Mouse (Mus musculus) kidney, adult 18-20 months (tissue): ENCODE results near the gene Arnt.
"Not testable (repeated sequence)": the region's sequence is repeated elsewhere in the genome, so short reads cannot be mapped to it uniquely, and the experiment has no call there.

ENCODE experiments used
- DNase-seq: peaks from one replicate; pipeline ENCODE4 v3.0.0; 2021

Arnt gene

GRCm38 (mm10) chr3:95531025-95531424 lies 96.8 kb downstream of the Arnt start:
- DNase-seq, result no peak

- no peak for DNase-seq
Observed at GRCm38 (mm10) chr3:95533364-95533763, 99.2 kb downstream of the Arnt start.

- DNase-seq, result no peak
Observed at GRCm38 (mm10) chr3:95534927-95535326, 100.7 kb downstream of the Arnt start.

- DNase-seq, result no peak
Observed at GRCm38 (mm10) chr3:95538936-95539335, 104.7 kb downstream of the Arnt start.

GRCm38 (mm10) chr3:95539837-95540236 lies 105.6 kb downstream of the Arnt start:
- DNase-seq, result no peak

- DNase-seq, result not testable (repeated sequence)
Observed at GRCm38 (mm10) chr3:95541186-95541585, 107.0 kb downstream of the Arnt start.

GRCm38 (mm10) chr3:95542171-95542570 lies 108.0 kb downstream of the Arnt start:
- DNase-seq, result no peak

- no peak for DNase-seq
Observed at GRCm38 (mm10) chr3:95542981-95543380, 108.8 kb downstream of the Arnt start.
